Mouse (Mus musculus): ENCODE data around the gene Rnf128. TPM values are rescaled to one million over a fixed set of nuclear protein-coding genes. Genes with fewer than 3 reads are reported as not detected.

The Rnf128 gene
- total and polyA plus RNA-seq, 3 experiments, result 16.4 to 82.4 (median 69.3) TPM

- Histone ChIP-seq H3K27me3 (ENCODE audit: control insufficient read depth, insufficient read depth, low read length) (no peaks in the 10 kb centered on the region), H3K79me2 (replicated peaks; ENCODE audit: control insufficient read depth, insufficient read depth, low read length) (no peaks in the 10 kb centered on the region), H3K36me3 (ENCODE audit: control insufficient read depth, insufficient read depth, low read length) (no peaks in the 10 kb centered on the region), H3K27ac (no peak overlapping the region), H3K9ac (ENCODE audit: low read depth, low read length) (no peak overlapping the region), H3K4me1 (ENCODE audit: control insufficient read depth, insufficient read depth, low read length) (no peaks in the 10 kb centered on the region), H3K4me3 (no peak overlapping the region)
- TF ChIP-seq POLR2A (IDR thresholded peaks at IDR 0.05; ENCODE audit: insufficient read depth, low read depth, low read length), result no peak
- no peak for TF ChIP-seq CTCF (IDR thresholded peaks at IDR 0.05)
- no peak for TF ChIP-seq EP300 (IDR thresholded peaks at IDR 0.05; ENCODE audit: insufficient read depth, low read depth, low read length)
- intact Hi-C loops (cut with DNase I), result no loop called here
- DNase-seq, result no peak
Measured at GRCm38 (mm10) chrX:139529678-139530077, 33.4 kb upstream of the Rnf128 start.

DNA sequence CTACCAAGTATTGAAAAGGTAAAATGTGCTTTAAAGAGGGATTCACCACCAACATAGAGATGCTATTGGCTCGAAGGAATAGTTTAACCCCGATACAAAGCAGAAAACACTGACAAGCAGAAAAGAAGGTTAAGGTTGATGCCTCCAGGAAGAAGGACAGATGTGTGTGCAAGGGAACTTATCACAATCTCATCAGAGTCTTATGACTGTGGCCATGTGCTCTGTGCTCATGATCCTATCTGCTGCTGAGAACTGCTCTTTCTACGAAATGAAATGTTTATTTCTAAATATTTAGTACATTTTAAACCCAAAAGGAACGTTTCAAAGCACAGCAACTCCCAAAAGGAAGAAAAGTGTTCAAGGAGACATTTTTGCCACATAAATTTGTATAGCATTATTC lies 30.8 kb upstream of the Rnf128 start:
- Histone ChIP-seq H3K4me3 (no peak overlapping the region), H3K27me3 (ENCODE audit: control insufficient read depth, insufficient read depth, low read length) (no peaks in the 10 kb centered on the region), H3K4me1 (ENCODE audit: control insufficient read depth, insufficient read depth, low read length) (no peaks in the 10 kb centered on the region), H3K27ac (no peak overlapping the region), H3K9ac (ENCODE audit: low read depth, low read length) (no peak overlapping the region), H3K36me3 (ENCODE audit: control insufficient read depth, insufficient read depth, low read length) (no peaks in the 10 kb centered on the region), H3K79me2 (replicated peaks; ENCODE audit: control insufficient read depth, insufficient read depth, low read length) (no peaks in the 10 kb centered on the region)
- TF ChIP-seq EP300 (IDR thresholded peaks at IDR 0.05; ENCODE audit: insufficient read depth, low read depth, low read length) (no peak), POLR2A (IDR thresholded peaks at IDR 0.05; ENCODE audit: insufficient read depth, low read depth, low read length) (no peak), CTCF (IDR thresholded peaks at IDR 0.05) (no peak)
- WGBS, result 57% methylated on average over 4 of the region's 4 CpGs
- no peak for DNase-seq
- intact Hi-C loops (cut with DNase I), result no loop called here

- no peaks in the 10 kb centered on the region for H3K36me3 ChIP-seq (ENCODE audit: control insufficient read depth, insufficient read depth, low read length)
- DNase-seq, result no peak
- intact Hi-C loops (cut with DNase I), result no loop called here
- H3K79me2 ChIP-seq (replicated peaks; ENCODE audit: control insufficient read depth, insufficient read depth, low read length), result no peaks in the 10 kb centered on the region
- H3K4me3 ChIP-seq, result no peak overlapping the region
- no peak for TF ChIP-seq POLR2A (IDR thresholded peaks at IDR 0.05; ENCODE audit: insufficient read depth, low read depth, low read length)
- no peak for TF ChIP-seq EP300 (IDR thresholded peaks at IDR 0.05; ENCODE audit: insufficient read depth, low read depth, low read length)
- TF ChIP-seq CTCF (IDR thresholded peaks at IDR 0.05), result no peak
- H3K27me3 ChIP-seq (ENCODE audit: control insufficient read depth, insufficient read depth, low read length), result no peaks in the 10 kb centered on the region
- H3K4me1 ChIP-seq (ENCODE audit: control insufficient read depth, insufficient read depth, low read length), result no peaks in the 10 kb centered on the region
- 78% methylated on average over 5 of the region's 5 CpGs for WGBS
- H3K27ac ChIP-seq, result no peak overlapping the region
- H3K9ac ChIP-seq (ENCODE audit: low read depth, low read length), result no peak overlapping the region
Measured at GRCm38 (mm10) chrX:139537641-139538397, 25.3 kb upstream of the Rnf128 start.

DNA sequence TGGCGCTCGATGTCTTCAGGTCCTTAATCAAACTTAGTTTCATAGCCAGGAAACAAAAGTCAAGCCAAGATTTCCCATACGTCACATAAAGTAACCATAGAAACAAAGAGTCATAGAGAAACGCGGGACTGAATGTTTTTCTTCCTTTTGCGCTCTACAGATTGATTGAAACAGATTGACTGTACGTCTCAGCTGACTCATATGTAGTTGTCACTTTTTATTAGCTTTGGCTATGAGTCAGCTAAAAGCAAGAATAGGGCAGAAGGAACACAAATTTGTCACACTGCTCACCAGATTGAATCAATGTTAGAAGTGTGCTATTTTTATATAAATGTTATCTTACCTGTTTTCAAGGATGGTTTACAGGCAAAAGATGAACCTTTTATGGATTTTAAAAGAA lies 19.4 kb upstream of the Rnf128 start:
- H3K79me2 ChIP-seq (replicated peaks; ENCODE audit: control insufficient read depth, insufficient read depth, low read length), result no peaks in the 10 kb centered on the region
- no peaks in the 10 kb centered on the region for H3K36me3 ChIP-seq (ENCODE audit: control insufficient read depth, insufficient read depth, low read length)
- intact Hi-C loops (cut with DNase I), result no loop called here
- no peaks in the 10 kb centered on the region for H3K27me3 ChIP-seq (ENCODE audit: control insufficient read depth, insufficient read depth, low read length)
- no peak overlapping the region for H3K4me3 ChIP-seq
- no peak overlapping the region for H3K27ac ChIP-seq
- TF ChIP-seq CTCF (IDR thresholded peaks at IDR 0.05), result no peak
- TF ChIP-seq POLR2A (IDR thresholded peaks at IDR 0.05; ENCODE audit: insufficient read depth, low read depth, low read length), result no peak
- TF ChIP-seq EP300 (IDR thresholded peaks at IDR 0.05; ENCODE audit: insufficient read depth, low read depth, low read length), result no peak
- DNase-seq, result no peak
- H3K4me1 ChIP-seq (ENCODE audit: control insufficient read depth, insufficient read depth, low read length), result no peaks in the 10 kb centered on the region
- H3K9ac ChIP-seq (ENCODE audit: low read depth, low read length), result no peak overlapping the region
- 50% methylated on average over 7 of the region's 7 CpGs for WGBS

DNA sequence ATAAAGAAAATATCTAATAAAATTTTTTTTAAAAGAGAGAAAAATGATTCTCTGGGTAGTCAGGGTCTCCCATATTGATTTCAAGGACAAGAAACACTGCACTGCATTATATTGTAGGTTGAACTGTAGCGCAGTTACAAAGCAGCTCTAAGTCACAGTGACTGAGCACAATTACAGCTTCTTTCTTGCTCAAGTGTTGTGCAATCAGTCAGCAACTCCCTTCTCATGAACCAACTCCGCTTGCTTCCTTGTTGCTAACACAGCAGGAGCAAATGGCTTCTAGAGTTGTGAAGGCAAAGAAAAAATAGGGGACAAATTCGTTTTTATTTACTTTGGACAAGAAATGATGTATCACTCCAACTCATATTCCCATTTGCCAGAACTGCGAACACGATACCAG lies 12.7 kb upstream of the Rnf128 start:
- no peak for TF ChIP-seq CTCF (IDR thresholded peaks at IDR 0.05)
- no peak for TF ChIP-seq POLR2A (IDR thresholded peaks at IDR 0.05; ENCODE audit: insufficient read depth, low read depth, low read length)
- no peak for TF ChIP-seq EP300 (IDR thresholded peaks at IDR 0.05; ENCODE audit: insufficient read depth, low read depth, low read length)
- DNase-seq, result peak in 1 of 2 experiments; percentile 2
- Histone ChIP-seq H3K79me2 (replicated peaks; ENCODE audit: control insufficient read depth, insufficient read depth, low read length) (no peaks in the 10 kb centered on the region), H3K9ac (ENCODE audit: low read depth, low read length) (no peak overlapping the region), H3K4me3 (no peak overlapping the region), H3K36me3 (ENCODE audit: control insufficient read depth, insufficient read depth, low read length) (no peaks in the 10 kb centered on the region), H3K27me3 (ENCODE audit: control insufficient read depth, insufficient read depth, low read length) (no peaks in the 10 kb centered on the region), H3K4me1 (ENCODE audit: control insufficient read depth, insufficient read depth, low read length) (no peaks in the 10 kb centered on the region), H3K27ac (no peak overlapping the region)
- 63% methylated on average over 5 of the region's 5 CpGs for WGBS
- intact Hi-C loops (cut with DNase I), result no loop called here

DNA sequence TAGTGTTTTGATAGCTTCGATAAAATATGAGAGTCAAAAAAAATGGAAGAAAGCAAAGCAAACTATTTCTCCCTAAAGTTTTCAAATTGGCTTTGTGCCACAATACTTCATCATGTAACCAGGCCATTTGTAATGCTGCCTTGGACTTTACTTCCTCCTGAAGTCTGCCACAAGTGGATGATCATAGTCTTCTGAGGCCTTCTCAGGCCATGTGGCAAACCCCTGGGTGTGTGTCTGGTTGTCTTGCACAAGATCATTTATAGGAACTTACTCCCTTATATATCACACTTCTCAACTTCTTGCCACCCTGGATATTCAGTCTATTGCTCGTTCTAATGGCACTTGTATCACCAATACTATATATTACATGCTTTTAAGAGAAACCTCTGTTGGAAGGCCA lies 11.0 kb upstream of the Rnf128 start:
- Histone ChIP-seq H3K27ac (no peak overlapping the region), H3K36me3 (ENCODE audit: control insufficient read depth, insufficient read depth, low read length) (no peaks in the 10 kb centered on the region), H3K4me3 (no peak overlapping the region), H3K9ac (ENCODE audit: low read depth, low read length) (no peak overlapping the region), H3K27me3 (ENCODE audit: control insufficient read depth, insufficient read depth, low read length) (no peaks in the 10 kb centered on the region), H3K79me2 (replicated peaks; ENCODE audit: control insufficient read depth, insufficient read depth, low read length) (no peaks in the 10 kb centered on the region), H3K4me1 (ENCODE audit: control insufficient read depth, insufficient read depth, low read length) (no peaks in the 10 kb centered on the region)
- TF ChIP-seq CTCF (IDR thresholded peaks at IDR 0.05) (no peak), EP300 (IDR thresholded peaks at IDR 0.05; ENCODE audit: insufficient read depth, low read depth, low read length) (no peak), POLR2A (IDR thresholded peaks at IDR 0.05; ENCODE audit: insufficient read depth, low read depth, low read length) (no peak)
- DNase-seq, result no peak
- WGBS, result 72% methylated on average over 2 of the region's 2 CpGs
- intact Hi-C loops (cut with DNase I), result no loop called here

All from heart, adult 2 months (tissue).